Mouse (Mus musculus) lung, postnatal 4 days (tissue): ENCODE measurements around the gene Mat2a.
"Not testable (repeated sequence)": the region's sequence is repeated elsewhere in the genome, so short reads cannot be mapped to it uniquely, and the experiment has no call there.

Experiments used
- DNase-seq, 2 experiments: peaks; one replicate each; pipeline ENCODE4 v3.0.0; 2021

Gene Mat2a

DNA sequence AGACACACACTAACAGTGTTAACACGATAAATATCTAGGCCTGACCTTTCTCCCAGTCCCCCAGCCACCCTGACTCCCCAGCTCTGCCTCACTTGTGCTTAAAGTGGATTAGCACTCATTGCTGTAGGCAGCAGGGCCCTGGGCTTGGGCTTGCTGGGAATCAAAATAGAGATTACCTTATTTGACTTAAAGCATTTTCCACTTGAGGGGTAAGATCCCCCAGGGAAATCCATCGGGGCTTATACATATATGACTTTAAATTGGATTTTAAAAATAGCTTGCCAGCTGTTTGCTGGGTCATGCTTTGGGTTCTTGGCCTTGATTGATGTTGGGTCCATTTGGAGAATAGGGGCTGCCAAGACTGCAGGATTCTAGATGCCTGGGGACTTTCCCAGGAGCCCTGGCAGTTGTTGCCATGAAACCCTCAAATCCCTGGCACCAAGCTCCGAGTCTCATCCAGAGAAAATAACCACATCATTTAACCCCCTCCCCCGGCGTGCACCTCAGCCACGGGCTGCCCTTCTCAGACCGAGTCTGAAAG is 15.5 kb upstream of the Mat2a start:
- DNase-seq, result no peak

DNA sequence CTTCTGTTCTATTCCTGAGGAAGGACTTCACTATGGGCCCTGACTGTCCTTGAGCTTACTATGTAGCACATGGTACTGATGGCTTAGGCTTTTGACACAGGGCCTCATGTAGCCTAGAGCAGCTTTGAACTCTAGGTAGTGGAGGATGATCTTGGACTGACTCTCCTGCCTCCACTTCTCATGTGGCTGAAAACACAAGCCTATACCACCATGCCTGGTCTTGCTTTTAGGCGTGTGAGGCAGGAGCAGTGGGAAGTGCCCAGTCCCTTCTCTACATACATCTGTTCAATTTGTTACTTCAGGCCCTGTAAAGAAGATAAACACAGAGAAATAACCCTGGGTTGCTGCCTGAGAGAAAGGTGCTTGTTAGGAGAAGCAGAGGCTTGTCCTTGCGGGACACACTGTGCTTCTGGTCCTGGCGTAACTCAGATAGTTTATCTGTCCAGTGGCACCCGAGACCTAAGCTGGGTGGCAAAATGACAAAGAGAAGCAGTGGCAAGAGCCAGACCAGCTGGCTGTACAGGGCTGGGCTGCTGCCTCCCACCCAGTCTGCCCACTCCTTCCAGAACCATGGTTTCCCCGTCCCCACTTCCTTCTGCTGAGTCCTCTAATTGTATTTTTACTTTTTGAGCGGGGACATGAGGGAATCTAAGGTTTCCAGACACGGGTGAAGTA is 14.9 kb upstream of the Mat2a start:
- DNase-seq, result peak; percentile 17 to 74

GRCm38 (mm10) chr6:72453578-72453977 is 14.2 kb upstream of the Mat2a start:
- DNase-seq, result no peak

GRCm38 (mm10) chr6:72452329-72452728 is 13.0 kb upstream of the Mat2a start:
- no peak for DNase-seq

GRCm38 (mm10) chr6:72451778-72452177 is 12.4 kb upstream of the Mat2a start:
- DNase-seq, result not testable (repeated sequence)

DNA sequence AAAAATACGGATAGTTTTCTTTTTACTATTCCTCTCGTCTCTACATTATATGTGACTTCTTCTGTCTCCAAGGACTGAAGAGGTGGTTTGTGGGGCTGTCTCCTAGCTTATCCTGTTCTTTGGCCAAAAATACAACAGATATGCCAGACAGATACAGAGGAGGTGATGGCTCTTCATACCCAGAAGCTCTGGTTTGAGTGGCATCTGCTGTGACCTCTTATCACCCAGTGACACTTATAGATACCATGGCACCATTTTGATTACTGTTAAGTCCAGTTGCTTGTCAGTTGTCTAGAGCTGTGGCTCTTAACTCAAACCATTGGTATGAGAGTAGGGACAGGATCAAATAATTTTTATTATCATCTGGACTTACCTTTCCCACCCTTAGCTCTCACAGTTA is 8.1 kb upstream of the Mat2a start:
- no peak for DNase-seq

DNA sequence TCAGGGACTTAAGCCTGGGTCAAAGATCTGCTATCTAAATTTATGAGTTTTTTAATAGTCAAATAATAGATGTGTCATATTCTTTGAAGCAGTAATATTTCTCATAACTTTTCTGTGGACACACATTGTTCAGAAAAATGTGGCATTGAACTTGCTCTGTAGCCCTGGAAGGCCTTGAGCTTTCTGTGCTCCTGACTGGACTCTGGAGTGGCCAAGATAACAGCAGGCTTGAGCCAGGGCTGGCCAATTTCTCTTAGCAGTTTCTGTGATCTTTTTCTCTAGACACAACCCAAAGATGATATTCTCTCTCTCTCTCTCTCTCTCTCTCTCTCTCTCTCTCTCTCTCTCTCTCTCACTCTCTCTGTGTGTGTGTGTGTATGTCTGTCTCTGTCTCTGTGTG is 5.7 kb upstream of the Mat2a start:
- DNase-seq, result no peak

DNA sequence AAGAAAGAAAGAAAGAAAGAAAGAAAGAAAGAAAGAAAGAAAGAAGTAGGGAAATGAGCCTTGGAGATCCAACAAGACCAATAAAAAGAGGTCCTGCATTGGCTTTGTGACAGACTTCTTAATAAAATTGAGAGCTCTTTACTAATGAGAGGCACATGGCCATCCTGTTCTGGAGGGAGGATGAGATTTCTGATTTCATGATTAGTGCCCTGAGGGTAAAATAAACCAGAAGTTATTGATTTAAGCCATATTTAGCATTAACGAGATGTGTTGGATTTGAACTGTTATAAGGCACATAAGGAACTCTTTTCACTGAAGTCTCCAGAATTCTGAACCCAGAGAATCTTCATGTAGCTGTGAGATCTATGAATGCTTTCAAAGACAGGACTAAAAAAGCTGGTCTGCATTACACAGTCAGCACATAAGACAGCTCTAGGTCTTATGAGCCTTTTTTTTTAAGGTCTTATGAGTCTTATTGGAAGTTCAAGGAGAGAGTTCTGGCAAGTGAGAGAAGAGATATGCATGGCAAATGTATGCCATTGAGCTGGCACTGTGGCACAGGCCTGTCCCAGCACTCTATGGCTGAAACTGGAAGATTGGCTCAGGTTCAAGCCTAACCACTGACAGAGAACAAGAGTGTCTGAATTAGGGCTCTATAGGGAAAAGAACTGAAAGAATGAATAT is 3.7 kb upstream of the Mat2a start:
- no peak for DNase-seq

DNA sequence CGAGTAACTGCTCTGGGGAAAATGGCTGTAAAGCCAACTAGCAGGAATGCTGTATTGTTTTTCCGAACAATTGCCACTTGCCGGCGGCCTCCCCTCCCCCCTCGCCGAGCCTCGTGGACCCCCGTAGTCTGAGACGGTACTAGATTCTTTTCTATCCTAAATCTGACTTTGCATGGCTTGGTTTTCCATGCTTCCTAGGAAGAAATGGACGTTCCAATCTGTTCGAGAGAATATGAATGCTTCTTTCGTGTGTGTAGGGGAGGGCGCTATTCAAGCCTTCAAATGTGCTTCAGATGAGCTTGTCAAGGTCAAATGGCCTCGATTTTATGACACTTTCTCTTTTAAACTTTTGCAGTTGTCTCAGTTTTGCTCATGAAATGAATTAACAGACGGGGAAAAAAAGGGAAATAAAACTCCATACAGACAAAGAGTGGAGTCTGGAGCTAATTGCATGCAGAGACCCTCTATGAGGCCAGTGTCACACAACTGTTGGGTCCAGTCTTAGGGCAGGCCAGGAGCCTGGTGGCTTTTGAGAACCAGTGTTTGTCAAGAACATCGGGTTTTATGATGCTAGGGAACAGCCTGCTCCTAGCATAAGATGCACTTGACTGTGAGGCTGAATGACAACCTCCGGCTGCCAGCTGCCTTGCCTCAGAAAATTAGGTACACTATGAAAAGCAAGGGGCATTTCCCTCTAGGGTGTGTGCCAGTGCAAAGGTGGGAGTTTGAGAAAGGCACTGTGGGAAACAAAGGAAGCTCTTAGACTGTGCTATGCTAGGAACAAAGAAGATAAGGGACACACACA is 1.0 kb upstream of the Mat2a start:
- DNase-seq, result no peak

- DNase-seq, result peak; percentile 94 to 96
Observed at GRCm38 (mm10) chr6:72438862-72439354, 450 bp downstream of the Mat2a start.

- DNase-seq, result no peak
Observed at GRCm38 (mm10) chr6:72438226-72438625, 1.1 kb downstream of the Mat2a start.

DNA sequence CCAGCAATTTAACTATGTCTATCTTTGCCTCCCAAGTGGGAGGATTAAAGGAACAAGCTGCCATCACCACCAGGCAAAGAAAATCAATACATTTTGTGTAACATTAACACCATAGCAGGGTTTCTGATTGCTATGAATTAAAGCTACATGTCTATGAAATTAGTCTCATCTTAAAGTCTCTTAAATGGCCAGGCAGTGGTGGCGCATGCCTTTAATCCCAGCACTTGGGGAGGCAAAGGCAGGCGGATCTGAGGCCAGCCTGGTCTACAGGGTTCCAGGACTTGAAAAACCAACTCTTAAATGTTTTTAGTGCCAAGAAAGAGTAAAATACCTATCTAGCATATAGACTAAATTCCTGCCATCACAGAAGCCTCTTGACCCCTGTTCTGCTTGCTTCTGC is 7.2 kb downstream of the Mat2a start:
- no peak for DNase-seq

- DNase-seq, result no peak
Observed at GRCm38 (mm10) chr6:72430989-72431921, 8.1 kb downstream of the Mat2a start.

DNA sequence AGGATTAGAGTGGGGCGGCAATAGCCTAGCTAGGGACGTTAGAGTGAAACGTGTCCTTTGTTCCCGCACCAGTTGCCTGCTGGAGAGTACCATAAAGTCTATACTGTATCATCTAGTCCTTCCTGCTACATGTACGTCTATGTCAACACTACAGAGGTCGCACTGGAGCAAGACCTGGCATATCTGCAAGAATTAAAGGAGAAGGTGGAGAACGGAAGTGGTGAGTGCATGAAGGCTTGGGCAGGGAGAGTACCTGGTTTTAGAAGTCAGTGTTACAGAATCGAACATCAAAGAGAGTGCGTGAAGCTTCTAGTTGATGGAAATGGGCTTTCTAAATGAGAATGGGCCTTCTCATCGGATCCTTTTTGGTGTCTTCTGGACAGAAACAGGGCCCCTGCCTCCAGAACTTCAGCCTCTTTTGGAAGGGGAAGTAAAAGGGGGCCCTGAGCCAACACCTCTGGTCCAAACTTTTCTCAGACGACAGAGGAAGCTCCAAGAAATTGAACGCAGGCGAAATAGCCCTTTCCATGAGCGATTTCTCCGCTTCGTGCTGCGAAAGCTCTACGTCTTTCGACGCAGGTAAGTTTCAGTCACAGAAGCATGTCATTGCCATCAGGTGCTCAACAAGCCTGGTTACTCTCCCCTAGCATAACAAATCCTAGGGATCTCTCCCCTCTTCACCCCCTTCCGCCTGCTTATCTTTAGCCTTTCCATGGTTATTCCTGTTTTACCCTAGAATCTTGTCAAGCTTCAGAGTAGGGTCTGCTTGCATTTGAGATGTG is 10.1 kb downstream of the Mat2a start:
- DNase-seq, result no peak

DNA sequence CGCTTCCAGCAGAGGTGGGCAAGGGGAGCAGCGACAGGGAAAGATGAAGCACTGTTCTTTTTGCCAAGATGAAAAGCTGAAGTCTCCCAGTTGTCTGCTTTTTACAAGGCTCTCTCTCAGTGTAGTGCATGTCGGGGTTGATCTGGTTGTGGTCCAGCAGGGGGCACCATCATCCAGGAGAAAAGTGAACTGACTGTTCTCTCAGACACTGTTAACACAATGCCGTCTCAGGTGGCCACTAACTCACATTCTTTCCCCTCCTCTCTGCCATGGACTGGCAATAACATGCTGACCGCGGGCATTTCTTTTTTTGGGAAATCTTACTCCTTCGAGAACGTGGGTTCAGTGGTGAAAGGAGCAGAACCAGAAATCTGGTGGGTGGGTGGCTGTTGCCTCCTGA is 11.3 kb downstream of the Mat2a start:
- DNase-seq, result peak; percentile 57 to 81

DNA sequence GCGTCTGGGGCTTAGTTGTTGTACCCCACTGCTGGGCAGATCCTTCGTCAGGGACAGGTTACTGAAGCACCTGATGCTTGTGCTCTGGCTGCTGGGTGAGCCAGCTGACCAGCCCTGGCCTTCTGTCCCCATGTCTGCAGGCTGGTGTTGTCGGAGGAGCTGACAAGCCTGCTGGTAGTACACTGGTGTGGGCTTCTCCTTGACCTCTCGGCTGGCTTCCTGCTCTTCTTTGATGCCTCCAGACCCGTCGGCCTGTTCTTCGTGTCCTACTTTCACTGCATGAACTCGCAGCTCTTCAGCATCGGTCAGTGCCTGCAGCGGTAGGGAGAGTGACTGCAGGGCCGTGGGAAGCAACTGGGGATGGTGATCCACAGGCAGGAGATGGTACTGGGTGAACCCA is 13.7 kb downstream of the Mat2a start:
- no peak for DNase-seq

DNA sequence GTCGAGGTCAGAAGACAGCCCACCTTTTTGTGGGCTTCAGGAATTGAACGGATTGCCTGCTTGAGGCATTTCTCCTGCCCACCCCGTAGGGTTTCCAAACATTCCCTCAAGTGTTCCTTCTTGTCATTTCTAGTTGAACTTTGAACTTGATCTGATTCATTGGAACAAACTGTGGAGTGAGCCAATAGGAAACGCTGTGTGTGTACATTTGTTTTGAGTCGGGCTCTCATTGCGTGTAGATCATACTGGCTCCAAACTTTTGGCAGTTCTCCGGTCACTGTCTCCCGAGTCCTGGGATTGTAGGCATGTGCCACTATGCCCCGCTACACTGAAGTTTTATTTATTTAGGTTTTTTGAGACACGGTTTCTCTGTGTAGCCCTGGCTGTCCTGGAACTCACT is 18.5 kb downstream of the Mat2a start:
- DNase-seq, result no peak

- no peak for DNase-seq
Observed at GRCm38 (mm10) chr6:72419806-72420205, 19.6 kb downstream of the Mat2a start.

DNA sequence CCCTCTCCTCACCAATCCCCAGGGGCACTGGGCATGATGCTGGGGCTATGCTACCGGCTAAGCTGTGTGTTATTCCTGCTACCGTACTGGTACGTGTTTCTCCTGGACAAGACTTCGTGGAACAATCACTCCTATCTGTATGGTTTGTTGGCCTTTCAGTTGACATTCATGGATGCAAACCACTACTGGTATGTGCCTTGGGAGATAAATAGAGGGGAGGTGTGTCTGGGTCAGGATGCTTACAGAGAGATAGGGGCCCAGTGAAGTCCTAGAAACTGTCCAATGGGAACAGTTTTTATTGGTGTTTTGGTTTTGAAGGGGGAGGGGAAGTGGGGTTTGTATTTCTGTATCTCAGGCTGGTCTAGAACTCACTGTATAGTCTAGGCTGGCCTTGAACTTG is 21.1 kb downstream of the Mat2a start:
- no peak for DNase-seq

GRCm38 (mm10) chr6:72415964-72416772 is 23.2 kb downstream of the Mat2a start:
- DNase-seq, result peak in 1 of 2 experiments; percentile 38

DNA sequence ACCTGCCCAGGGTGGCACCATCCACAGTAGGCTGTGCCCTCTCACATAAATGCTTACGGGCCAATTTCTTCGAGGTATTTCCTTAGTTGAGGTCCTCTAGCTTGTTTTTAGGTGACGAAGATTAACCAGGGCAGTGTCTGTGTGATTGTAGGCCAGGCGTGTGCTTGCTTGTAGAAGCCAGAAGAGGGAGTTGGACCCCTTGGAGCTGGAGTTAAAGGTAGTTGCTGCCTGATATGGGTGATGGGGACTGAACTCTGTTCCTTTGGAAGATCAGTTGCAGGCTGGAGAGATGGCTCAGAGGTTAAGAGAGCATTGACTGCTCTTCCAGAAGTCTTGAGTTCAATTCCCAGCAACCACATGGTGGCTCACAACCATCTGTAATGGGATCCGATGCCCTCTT is 24.2 kb downstream of the Mat2a start:
- DNase-seq, result no peak
